Mouse (Mus musculus): Measurements from ENCODE around the gene C1qtnf9.

Gene C1qtnf9

GRCm38 (mm10) chr14:60784427-60785315, 16.7 kb downstream of the C1qtnf9 start, which contains the start of gene Mipep:
TSS of gene Mipep (plus strand) at chr14:60784573.
- DNase-seq (ENCODE audit: extremely low spot score) = peak; percentile 90

- DNase-seq (ENCODE audit: extremely low spot score) = peak; percentile 59
Measured at GRCm38 (mm10) chr14:60790103-60790502, 22.2 kb downstream of the C1qtnf9 start.

- DNase-seq (ENCODE audit: extremely low spot score) = no peak
Measured at GRCm38 (mm10) chr14:60796600-60797322, 28.8 kb downstream of the C1qtnf9 start.

- no peak for DNase-seq (ENCODE audit: extremely low spot score)
Measured at GRCm38 (mm10) chr14:60797596-60797995, 29.7 kb downstream of the C1qtnf9 start.

GRCm38 (mm10) chr14:60798721-60799120, 30.8 kb downstream of the C1qtnf9 start:
- DNase-seq (ENCODE audit: extremely low spot score) = no peak

DNA sequence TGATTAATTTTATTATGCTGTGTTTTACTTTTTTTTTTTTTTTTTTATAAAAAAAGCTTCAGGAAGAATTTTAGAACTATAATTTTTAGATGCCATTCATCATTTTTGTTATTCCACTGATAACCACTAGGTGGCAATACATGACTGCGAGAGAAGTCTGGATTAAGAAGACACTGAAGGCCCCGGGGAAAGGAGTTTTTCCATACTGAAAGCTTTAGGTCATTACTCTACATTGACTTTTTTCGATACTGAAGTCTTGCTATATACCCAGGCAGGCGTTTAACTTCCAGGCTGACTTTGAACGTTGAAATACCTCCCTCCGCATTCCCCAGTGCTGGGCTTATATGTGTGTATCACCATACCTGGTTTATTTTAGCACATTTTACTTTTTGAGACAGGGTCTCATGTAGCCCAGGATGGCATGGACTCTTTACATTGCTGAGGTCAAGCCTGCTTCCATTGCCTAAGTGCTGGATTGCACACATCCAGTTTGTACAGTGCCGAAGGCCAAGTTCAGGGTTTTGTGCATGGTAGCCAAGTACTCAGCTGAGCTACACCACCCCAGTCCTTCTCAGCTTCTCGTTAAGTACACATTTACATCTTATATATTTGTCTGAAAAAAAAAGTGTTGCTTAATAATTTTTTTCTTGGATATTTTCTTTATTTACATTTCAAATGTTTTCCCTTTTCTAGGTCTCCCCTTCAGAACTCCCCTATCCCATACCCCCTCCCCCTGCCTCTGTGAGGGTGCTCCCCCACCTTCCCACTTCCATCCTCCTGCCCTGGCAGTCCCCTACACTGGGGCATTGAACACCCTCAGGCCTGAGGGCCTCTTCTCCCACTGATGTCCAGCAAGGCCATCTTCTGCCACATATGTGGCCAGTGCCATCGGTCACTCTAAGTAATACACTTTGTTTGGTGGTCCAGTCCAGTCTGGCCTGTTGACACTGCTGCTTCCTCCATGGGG, 32.1 kb downstream of the C1qtnf9 start:
- DNase-seq (ENCODE audit: extremely low spot score) = peak; percentile 40

DNA sequence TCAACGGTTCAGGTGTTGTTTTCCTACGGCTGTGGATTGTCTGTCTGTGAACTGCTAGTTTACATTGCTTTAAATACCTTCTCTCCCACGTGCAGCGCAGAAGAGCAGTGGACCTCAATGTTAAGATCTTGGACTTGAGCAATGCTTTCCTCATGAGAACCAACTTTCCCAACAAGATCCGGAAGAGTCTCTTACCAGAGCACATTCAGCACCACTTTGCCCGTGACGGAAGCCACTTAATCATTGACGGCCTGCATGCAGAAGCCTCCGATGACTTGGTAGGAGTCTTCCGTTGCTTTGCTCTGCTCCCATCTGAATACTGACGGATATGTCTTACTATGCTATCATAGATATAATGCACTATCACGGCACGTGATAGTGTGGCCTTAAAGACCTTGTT, 34.1 kb downstream of the C1qtnf9 start:
- no peak for DNase-seq (ENCODE audit: extremely low spot score)

- no peak for DNase-seq (ENCODE audit: extremely low spot score)
Measured at GRCm38 (mm10) chr14:60804978-60805377, 37.0 kb downstream of the C1qtnf9 start.

GRCm38 (mm10) chr14:60805871-60806270, 37.9 kb downstream of the C1qtnf9 start:
- DNase-seq (ENCODE audit: extremely low spot score) = no peak

DNA sequence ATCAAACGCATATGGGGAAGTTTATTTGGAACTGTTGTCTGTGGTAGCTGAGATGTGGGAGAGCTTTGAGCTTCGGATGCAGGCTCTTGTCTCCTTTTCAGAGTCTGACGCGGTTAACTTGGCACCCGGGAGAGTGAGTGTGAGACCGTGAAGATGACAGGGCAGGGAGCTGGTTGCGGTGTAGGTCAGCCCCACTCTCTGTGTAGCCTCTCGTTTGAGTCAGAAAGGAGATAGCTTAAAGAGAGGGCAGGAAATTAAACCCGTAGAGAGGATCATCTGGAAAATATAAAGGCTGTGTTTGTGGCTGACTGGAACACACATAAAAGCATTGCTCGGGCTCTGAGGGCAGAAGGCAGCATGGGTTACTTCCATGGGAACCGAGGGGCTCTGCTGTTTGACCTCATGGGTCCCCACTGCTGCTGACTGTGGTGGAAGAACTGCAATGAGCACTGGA, 39.0 kb downstream of the C1qtnf9 start:
- DNase-seq (ENCODE audit: extremely low spot score) = peak; percentile 33

DNA sequence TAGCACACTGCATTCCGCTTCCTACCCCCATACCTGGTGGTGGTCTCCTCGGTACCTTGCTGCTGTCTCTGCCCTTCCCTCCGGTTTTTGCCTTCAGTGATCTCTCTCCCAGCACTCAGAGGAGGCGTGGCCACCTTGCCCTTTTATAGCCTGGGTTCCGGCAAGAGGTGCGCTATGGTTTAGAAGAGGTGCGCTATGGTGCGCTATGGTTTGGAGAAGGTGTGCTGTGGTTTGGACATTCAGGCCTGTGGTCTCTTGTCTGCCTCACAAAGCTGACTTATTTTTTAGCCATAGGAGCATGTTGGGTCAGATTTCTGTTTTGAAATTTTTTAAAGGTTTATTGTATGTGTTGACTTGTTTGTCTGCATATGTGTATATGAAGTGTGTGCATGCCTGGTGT, 41.9 kb downstream of the C1qtnf9 start:
- no peak for DNase-seq (ENCODE audit: extremely low spot score)

DNA sequence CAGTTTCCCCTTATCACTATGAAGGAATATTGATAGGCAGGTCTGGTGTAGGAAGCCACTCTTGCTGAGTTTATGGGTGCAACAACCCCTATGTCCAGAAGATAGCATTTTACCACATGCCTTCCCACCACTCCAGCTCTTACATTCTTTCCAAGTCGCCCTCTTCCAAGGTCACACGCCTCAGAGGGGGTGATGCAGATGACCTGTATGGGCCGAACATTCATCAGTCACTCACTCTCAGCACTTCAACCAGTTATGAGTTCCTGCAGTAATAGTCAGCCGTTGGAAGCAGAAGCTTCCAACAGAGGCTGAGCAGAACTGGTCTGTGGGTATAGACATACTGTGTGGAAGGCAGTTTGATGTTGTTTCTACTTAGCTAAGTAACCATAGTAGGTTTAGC, 43.6 kb downstream of the C1qtnf9 start:
- DNase-seq (ENCODE audit: extremely low spot score) = no peak

- no peak for DNase-seq (ENCODE audit: extremely low spot score)
Measured at GRCm38 (mm10) chr14:60815098-60815497, 47.2 kb downstream of the C1qtnf9 start.

- DNase-seq (ENCODE audit: extremely low spot score) = no peak
Measured at GRCm38 (mm10) chr14:60818045-60818444, 50.1 kb downstream of the C1qtnf9 start.

DNA sequence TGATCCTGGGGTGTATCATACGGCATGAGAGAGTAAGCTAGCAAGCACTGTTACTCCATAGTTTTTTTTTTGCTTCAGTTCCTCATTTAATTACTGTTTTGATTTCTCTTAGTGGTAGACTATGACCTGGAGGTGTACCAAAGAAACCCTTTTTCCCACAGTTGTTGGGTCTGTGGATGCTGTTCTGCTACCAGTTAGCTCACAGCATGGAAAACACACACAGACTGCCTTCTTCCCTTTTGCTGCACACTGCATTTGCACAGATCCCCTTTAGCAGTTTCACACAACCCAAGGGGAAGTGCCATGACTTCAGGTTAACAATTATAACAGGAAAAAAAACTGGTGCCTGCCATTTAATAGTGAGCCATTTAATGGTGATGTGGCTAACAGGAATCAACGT, 62.2 kb downstream of the C1qtnf9 start:
- DNase-seq (ENCODE audit: extremely low spot score) = no peak
